Mouse (Mus musculus): Measurements from ENCODE around the gene Coro1c. TPM values are rescaled to one million over a fixed set of nuclear protein-coding genes. Genes with fewer than 3 reads are reported as not detected.

Gene Coro1c
- polyA plus RNA-seq, 1 experiment from 2014 or later, result 116 TPM

DNA sequence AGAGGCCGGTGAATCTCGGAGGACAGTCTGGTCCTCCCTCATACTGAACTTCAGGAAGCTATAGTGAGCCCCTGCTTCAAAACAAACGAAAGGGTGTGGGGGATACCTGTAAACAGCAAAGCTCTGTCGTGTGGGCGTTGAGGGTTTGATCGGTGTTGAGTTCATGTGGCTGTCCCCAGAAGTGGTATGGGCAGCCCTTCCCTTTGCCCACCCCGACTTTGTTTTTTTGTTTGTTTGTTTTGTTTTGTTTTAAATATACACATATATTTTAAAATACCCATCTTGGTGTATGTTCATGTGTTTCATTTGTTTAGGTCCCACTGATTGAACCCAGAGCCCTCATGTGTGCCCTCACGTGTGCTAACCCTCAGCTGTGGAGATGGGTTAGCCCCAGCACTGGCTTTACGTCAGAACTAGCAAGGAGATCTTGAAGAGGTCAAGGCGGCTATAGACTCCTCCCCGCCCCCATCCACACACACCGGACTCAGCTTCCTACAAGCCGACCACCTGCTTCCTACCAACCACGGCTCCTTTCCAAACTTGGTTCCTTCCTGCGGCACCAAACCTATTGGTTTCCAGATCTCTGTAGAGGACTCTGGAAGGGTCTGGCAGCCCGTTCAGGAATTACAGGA lies 75.1 kb downstream of the Coro1c start:
- Histone ChIP-seq H3K36me3 (ENCODE audit: control insufficient read depth, insufficient read depth) (no peaks in the 10 kb centered on the region), H3K27ac (ENCODE audit: low read depth, low read length) (no peak overlapping the region), H3K4me2 (replicated peaks; ENCODE audit: low read depth) (no peak overlapping the region), H3K9me3 (ENCODE audit: control insufficient read depth) (no peaks in the 10 kb centered on the region), H3K27me3 (replicated peaks; ENCODE audit: control insufficient read depth, insufficient read depth, low read length) (no peaks in the 10 kb centered on the region), H3K4me1 (replicated peaks; ENCODE audit: control insufficient read depth, insufficient read depth, low read length) (no peaks in the 10 kb centered on the region), H3K9ac (ENCODE audit: low read depth, low read length) (no peak overlapping the region), H3K4me3 (ENCODE audit: low read depth, low read length) (no peak overlapping the region)
- ATAC-seq, result no peak
- WGBS, result 56% methylated on average over 16 of the region's 16 CpGs
- no peak for TF ChIP-seq CTCF (IDR thresholded peaks at IDR 0.05; ENCODE audit: low read depth)

DNA sequence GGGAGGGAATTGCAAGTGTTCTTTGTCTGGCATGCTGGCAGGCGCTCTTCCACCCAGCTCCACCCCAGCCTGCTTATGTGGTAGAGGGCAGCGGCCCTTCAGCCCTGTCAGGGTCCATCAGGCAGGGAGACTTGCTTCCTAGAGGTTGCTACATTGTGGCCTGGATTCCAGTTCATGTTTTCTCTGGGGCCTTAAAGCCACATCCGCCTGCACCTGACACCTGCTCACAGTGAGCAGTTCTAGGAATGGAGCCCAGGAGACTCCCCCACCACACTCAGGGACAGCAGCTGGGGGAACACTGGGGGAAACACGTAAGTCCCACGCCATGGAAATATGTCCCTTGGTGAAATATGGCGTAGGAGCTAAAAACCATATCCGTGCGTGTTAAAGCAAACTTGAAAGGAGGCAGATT lies 76.1 kb downstream of the Coro1c start, which contains the start of gene Selplg:
TSS of gene Selplg (minus strand) at position 155 of the 412 bp plus-strand sequence.
- Histone ChIP-seq H3K36me3 (ENCODE audit: control insufficient read depth, insufficient read depth) (no peaks in the 10 kb centered on the region), H3K27ac (ENCODE audit: low read depth, low read length) (no peak within 1 kb of the TSS), H3K4me1 (replicated peaks; ENCODE audit: control insufficient read depth, insufficient read depth, low read length) (no peaks in the 10 kb centered on the region), H3K4me2 (replicated peaks; ENCODE audit: low read depth) (no peak within 1 kb of the TSS), H3K9ac (ENCODE audit: low read depth, low read length) (no peak within 1 kb of the TSS), H3K27me3 (replicated peaks; ENCODE audit: control insufficient read depth, insufficient read depth, low read length) (no peaks in the 10 kb centered on the region), H3K9me3 (ENCODE audit: control insufficient read depth) (no peaks in the 10 kb centered on the region), H3K4me3 (ENCODE audit: low read depth, low read length) (no peak within 1 kb of the TSS)
- WGBS, result 35% methylated on average over 8 of the region's 8 CpGs
- TF ChIP-seq CTCF (IDR thresholded peaks at IDR 0.05; ENCODE audit: low read depth), result no peak
- no peak for ATAC-seq

DNA sequence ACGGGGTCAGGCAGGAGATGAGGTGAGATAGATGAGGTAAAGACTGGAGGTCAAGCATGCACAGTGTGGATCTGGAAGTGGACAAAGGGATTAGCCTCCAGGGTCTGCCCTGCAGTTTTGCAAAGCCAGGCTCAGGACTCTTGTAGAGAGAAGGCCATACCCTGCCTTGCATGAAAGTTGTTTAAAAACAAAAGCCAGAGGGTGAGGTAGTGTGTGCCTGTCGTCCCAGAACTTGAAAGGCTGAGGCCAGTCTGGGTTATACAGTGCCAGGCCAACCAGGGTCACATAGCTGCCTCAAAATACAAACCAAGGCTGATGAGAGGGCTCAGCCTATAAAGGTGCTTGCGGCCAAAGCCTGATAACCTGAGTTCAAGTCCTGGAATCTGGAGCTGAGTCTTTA lies 76.8 kb downstream of the Coro1c start:
- no peaks in the 10 kb centered on the region for H3K9me3 ChIP-seq (ENCODE audit: control insufficient read depth)
- WGBS, result 57% methylated on average over 3 of the region's 3 CpGs
- no peak overlapping the region for H3K27ac ChIP-seq (ENCODE audit: low read depth, low read length)
- no peak overlapping the region for H3K4me2 ChIP-seq (replicated peaks; ENCODE audit: low read depth)
- H3K9ac ChIP-seq (ENCODE audit: low read depth, low read length), result no peak overlapping the region
- no peak for TF ChIP-seq CTCF (IDR thresholded peaks at IDR 0.05; ENCODE audit: low read depth)
- ATAC-seq, result no peak
- no peaks in the 10 kb centered on the region for H3K36me3 ChIP-seq (ENCODE audit: control insufficient read depth, insufficient read depth)
- no peak overlapping the region for H3K4me3 ChIP-seq (ENCODE audit: low read depth, low read length)
- no peaks in the 10 kb centered on the region for H3K4me1 ChIP-seq (replicated peaks; ENCODE audit: control insufficient read depth, insufficient read depth, low read length)
- H3K27me3 ChIP-seq (replicated peaks; ENCODE audit: control insufficient read depth, insufficient read depth, low read length), result no peaks in the 10 kb centered on the region

DNA sequence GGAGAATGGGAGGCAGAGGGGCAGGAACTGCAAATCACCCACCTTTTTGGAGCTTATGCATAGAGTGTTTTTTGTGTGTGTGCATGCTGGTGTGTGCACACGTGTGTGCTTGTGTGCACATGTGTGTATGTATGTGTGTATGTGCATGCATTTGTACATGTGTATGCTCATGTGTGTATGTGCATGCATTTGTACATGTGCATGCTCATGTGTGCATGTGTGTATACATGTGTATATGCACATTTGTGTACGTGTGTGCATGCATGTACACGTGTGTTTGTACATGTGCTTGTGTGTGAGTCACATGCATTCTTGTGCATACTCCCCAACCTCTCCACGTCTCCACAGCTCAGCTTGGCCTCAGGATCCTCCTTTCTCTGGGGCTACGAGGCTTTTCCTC lies 77.8 kb downstream of the Coro1c start:
- TF ChIP-seq CTCF (IDR thresholded peaks at IDR 0.05; ENCODE audit: low read depth), result no peak
- H3K36me3 ChIP-seq (ENCODE audit: control insufficient read depth, insufficient read depth), result no peaks in the 10 kb centered on the region
- no peak for ATAC-seq

DNA sequence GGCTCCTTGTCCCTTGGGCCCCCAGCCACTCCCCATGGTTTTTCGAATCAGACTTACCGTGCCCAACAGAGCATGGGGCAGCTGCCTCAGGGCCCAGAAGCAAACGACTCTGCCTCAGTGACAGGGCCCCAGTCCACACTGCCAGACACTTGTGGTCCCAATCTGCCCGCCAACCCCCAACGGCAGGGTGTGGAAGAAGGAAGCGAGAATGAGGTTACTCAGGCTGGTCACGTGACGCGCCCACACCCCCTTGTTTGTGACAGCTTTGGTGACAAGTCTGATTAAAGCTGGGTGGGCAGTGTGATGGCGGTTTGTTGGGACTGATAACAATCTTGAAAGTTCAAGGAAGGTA lies 78.3 kb downstream of the Coro1c start:
- no peak overlapping the region for H3K27ac ChIP-seq (ENCODE audit: low read depth, low read length)
- 46% methylated on average over 10 of the region's 10 CpGs for WGBS
- no peaks in the 10 kb centered on the region for H3K9me3 ChIP-seq (ENCODE audit: control insufficient read depth)
- no peaks in the 10 kb centered on the region for H3K4me1 ChIP-seq (replicated peaks; ENCODE audit: control insufficient read depth, insufficient read depth, low read length)
- no peak overlapping the region for H3K4me2 ChIP-seq (replicated peaks; ENCODE audit: low read depth)
- no peak overlapping the region for H3K4me3 ChIP-seq (ENCODE audit: low read depth, low read length)
- TF ChIP-seq CTCF (IDR thresholded peaks at IDR 0.05; ENCODE audit: low read depth), result no peak
- H3K9ac ChIP-seq (ENCODE audit: low read depth, low read length), result no peak overlapping the region
- H3K36me3 ChIP-seq (ENCODE audit: control insufficient read depth, insufficient read depth), result no peaks in the 10 kb centered on the region
- no peak for ATAC-seq
- H3K27me3 ChIP-seq (replicated peaks; ENCODE audit: control insufficient read depth, insufficient read depth, low read length), result no peaks in the 10 kb centered on the region

More for the DNA sequence above, 77.8 kb downstream of the Coro1c start:
- Histone ChIP-seq H3K4me3 (ENCODE audit: low read depth, low read length) (no peak overlapping the region), H3K27ac (ENCODE audit: low read depth, low read length) (no peak overlapping the region), H3K4me1 (replicated peaks; ENCODE audit: control insufficient read depth, insufficient read depth, low read length) (no peaks in the 10 kb centered on the region), H3K9me3 (ENCODE audit: control insufficient read depth) (no peaks in the 10 kb centered on the region), H3K4me2 (replicated peaks; ENCODE audit: low read depth) (no peak overlapping the region), H3K9ac (ENCODE audit: low read depth, low read length) (no peak overlapping the region), H3K27me3 (replicated peaks; ENCODE audit: control insufficient read depth, insufficient read depth, low read length) (no peaks in the 10 kb centered on the region)
- WGBS, result 89% methylated on average over 5 of the region's 5 CpGs

DNA sequence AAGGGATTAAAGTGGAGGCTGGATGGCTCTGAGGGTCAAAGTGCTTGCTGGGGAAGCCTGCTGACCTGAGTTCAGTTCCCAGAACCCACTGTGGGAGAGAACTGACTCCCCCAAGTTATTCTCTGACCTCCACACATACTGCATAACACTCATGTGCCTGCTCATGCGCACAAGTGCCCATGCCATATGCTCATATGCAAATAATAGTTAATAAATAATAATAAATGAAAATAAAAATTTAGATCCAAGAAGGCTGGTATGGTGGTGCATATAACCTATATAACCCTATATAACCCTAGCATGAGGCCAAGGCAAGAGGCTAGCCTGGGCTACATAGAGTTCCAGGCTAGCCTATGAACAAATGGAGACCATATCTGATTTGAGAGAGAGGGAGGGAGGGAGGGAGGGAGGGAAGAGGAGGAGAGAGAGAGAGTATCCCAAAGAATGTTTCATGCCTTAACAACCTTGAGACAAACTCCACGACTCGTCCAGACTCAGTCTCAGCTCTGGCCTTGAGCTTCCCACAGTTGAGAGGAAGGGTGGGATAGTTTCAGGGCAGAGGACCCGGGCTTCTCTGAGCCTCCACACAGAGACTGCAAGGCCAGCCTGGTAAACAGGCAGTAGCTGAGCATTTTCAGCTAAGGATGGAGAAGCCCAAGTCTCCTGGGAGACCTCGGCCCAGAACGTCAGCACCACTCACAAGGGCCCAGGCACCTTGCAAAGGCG lies 78.8 kb downstream of the Coro1c start:
- H3K9me3 ChIP-seq (ENCODE audit: control insufficient read depth), result no peaks in the 10 kb centered on the region
- WGBS, result 64% methylated on average over 7 of the region's 7 CpGs
- no peak for ATAC-seq
- no peak overlapping the region for H3K27ac ChIP-seq (ENCODE audit: low read depth, low read length)
- no peak overlapping the region for H3K4me3 ChIP-seq (ENCODE audit: low read depth, low read length)
- TF ChIP-seq CTCF (IDR thresholded peaks at IDR 0.05; ENCODE audit: low read depth), result no peak
- no peaks in the 10 kb centered on the region for H3K4me1 ChIP-seq (replicated peaks; ENCODE audit: control insufficient read depth, insufficient read depth, low read length)
- H3K36me3 ChIP-seq (ENCODE audit: control insufficient read depth, insufficient read depth), result no peaks in the 10 kb centered on the region
- H3K27me3 ChIP-seq (replicated peaks; ENCODE audit: control insufficient read depth, insufficient read depth, low read length), result no peaks in the 10 kb centered on the region
- no peak overlapping the region for H3K9ac ChIP-seq (ENCODE audit: low read depth, low read length)
- no peak overlapping the region for H3K4me2 ChIP-seq (replicated peaks; ENCODE audit: low read depth)

Measured in intestine, postnatal 0 days (tissue).